Mouse (Mus musculus) liver, embryonic 12.5 days (tissue): ENCODE measurements around the gene Lekr1. TPM values are rescaled to one million over a fixed set of nuclear protein-coding genes. Genes with fewer than 3 reads are reported as not detected.

Experiments used
- ATAC-seq: fragments of 200-750 bp; cut with Nextera tagmentation; 2 replicates; pipeline ENCODE4 v1.8.0; 2017; ENCODE audit warnings: moderate number of reproducible peaks, mild to moderate bottlenecking, moderate library complexity
- H3K27ac ChIP-seq: fragments of 300-500 bp; sonication (generic); 2 replicates; pipeline ENCODE4 v1.5.1; 2016; ENCODE audit warnings: mild to moderate bottlenecking
- H3K27me3 ChIP-seq: fragments of 300-500 bp; sonication (generic); replicated peaks from 2 replicates; pipeline ENCODE4 v1.6.1; 2016; ENCODE audit warnings: mild to moderate bottlenecking, moderate library complexity
- H3K36me3 ChIP-seq: fragments of 300-500 bp; sonication (generic); 2 replicates; pipeline ENCODE4 v1.6.1; 2016; ENCODE audit warnings: mild to moderate bottlenecking, moderate library complexity
- H3K4me1 ChIP-seq: fragments of 300-500 bp; sonication (generic); 2 replicates; pipeline ENCODE4 v1.6.1; 2016
- H3K4me2 ChIP-seq: fragments of 300-500 bp; sonication (generic); 2 replicates; pipeline ENCODE4 v1.6.1; 2016; ENCODE audit warnings: mild to moderate bottlenecking, moderate library complexity
- H3K4me3 ChIP-seq: fragments of 300-500 bp; sonication (generic); 2 replicates; pipeline ENCODE4 v1.5.1; 2016; ENCODE audit warnings: mild to moderate bottlenecking, moderate library complexity
- H3K9ac ChIP-seq: fragments of 300-500 bp; sonication (generic); 2 replicates; pipeline ENCODE4 v1.6.1; 2016; ENCODE audit warnings: mild to moderate bottlenecking, moderate library complexity
- H3K9me3 ChIP-seq: fragments of 300-500 bp; sonication (generic); replicated peaks from 2 replicates; pipeline ENCODE4 v1.6.1; 2016; ENCODE audit warnings: mild to moderate bottlenecking, moderate library complexity
- WGBS: fragments of 180-500 bp; shearing (Covaris S2); methylation state at CpG from one replicate; pipeline ENCODE4 v1.1.7; 2016; ENCODE audit not compliant: insufficient replicate concordance; 5-methylcytosine and 5-hydroxymethylcytosine counted together
- microRNA-seq: library from miRNA; unstranded; fragments of <30 nt; microRNA quantifications from one replicate; pipeline ENCODE4, GENCODE M21; 2017
- polyA plus RNA-seq: library from polyadenylated mRNA; unstranded; fragments of >200 nt; fragmentation: Nextera tagmentation; extraction: Ambion mirVana; gene quantifications from 2 replicates; pipeline ENCODE4 v1.2.1, GENCODE M21; 2016

The Lekr1 gene
- polyA plus RNA-seq, 1 experiment from 2014 or later, result 1.9 TPM

DNA sequence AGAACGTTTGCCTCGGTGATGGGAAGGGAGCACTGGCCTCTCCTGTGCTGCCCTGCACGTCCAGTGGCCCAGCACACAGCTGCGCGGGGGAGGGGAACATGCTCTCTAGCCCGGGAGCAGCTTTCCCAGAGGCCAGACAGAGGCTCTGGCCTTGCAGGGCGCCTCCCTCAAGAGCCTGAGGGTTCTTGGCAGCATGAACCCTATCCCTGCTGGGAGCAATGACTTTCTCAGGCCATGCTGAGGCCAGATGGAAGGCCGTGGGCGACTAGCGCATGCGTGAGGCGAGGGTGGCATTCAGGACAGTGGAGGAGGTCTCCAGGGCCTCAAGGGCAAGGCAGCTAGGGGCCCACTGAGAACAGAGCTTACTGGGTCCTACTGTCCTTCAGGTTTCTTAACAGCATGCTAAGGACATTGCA lies 205.2 kb downstream of the Lekr1 start:
- no peak overlapping the region for H3K27ac ChIP-seq
- WGBS, result 34% methylated on average over 12 of the region's 12 CpGs
- H3K36me3 ChIP-seq, result no peaks in the 10 kb centered on the region
- H3K27me3 ChIP-seq, result no peaks in the 10 kb centered on the region
- no peak overlapping the region for H3K9ac ChIP-seq
- no peak overlapping the region for H3K4me2 ChIP-seq
- H3K9me3 ChIP-seq, result no peaks in the 10 kb centered on the region
- 0 out of 2 replicates have a peak, but pooled peaks have one; percentile 10 for ATAC-seq
- 0 out of 2 replicates have a peak, but pooled peaks cover 6% of the 10 kb centered on the region for H3K4me1 ChIP-seq
- no peak overlapping the region for H3K4me3 ChIP-seq

DNA sequence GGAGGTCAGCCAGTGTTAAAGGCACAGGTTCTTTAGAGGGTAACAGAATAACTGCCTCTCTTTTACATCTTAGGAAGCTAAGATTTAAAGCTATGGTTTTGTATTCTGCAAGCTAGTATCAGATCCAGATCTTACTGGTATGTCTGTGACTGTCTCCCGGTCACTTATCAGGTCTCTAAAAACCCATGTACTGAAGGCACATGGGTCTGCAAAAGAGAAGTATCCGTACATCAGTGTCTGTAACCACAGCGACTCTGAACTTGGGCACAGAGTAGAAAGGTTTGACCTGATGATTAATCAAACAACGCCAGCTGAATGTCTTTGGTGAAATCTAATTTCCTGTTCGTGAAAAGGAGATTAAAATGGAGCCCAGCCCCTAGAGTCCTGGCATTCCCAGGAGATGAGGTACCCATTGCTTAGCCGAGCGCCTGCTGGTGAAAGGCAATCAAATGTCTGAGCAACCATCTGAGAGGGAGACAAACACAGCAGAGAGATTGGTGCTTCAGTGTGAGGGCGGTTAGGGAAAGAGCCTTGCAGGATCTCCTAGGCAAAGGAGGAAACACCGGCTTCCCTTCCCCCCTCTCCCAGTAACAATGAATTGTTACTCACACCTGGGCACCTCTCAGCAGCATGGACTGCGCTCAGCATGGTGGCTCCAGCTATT lies 205.7 kb downstream of the Lekr1 start:
- Histone ChIP-seq H3K9me3 (no peaks in the 10 kb centered on the region), H3K27me3 (no peaks in the 10 kb centered on the region), H3K4me2 (no peak overlapping the region), H3K9ac (no peak overlapping the region), H3K36me3 (no peaks in the 10 kb centered on the region), H3K4me1 (0 out of 2 replicates have a peak, but pooled peaks cover 6% of the 10 kb centered on the region), H3K4me3 (no peak overlapping the region), H3K27ac (no peak overlapping the region)
- 40% methylated on average over 10 of the region's 10 CpGs for WGBS
- no peak for ATAC-seq

DNA sequence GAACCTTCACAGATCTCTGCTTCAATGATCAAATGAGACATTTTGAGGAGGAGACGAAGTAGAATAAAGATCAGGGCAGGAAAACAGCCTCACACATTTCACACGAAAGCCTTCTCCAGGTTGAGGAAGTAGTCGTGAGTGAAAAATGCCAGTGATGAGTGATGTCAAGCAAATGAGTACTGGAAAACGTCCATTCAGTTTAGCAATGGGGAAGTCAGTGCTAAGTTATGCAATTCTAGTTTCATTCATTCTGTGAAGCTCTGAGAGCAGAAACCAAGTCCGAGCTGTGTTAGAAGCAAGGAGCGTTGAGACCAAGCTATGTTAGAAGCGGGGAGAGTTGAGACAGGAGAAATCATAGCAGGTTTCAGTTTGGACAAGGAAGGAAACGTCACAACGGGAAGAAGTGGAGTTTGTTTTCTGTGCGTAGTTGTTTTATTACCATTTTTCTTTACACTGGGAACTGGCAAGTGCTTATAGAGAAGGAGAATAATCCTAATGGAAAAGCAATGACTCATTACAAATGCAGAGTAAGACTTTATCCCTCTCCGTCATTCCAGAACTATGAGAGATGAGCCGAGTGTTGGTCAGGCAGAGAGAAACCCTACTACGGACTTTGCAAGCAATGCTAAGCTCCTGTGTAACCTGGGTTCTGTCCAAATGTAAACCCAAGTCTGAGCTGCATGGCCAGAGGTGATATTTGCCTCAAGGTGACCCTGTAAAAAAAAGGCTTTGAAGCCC lies 207.2 kb downstream of the Lekr1 start:
- Histone ChIP-seq H3K36me3 (no peaks in the 10 kb centered on the region), H3K4me2 (no peak overlapping the region), H3K4me1 (0 out of 2 replicates have a peak, but pooled peaks cover 6% of the 10 kb centered on the region), H3K4me3 (no peak overlapping the region), H3K27me3 (no peaks in the 10 kb centered on the region), H3K9me3 (no peaks in the 10 kb centered on the region), H3K9ac (no peak overlapping the region), H3K27ac (no peak overlapping the region)
- no peak for ATAC-seq
- 48% methylated on average over 13 of the region's 13 CpGs for WGBS

Small RNA genes within 50 kb of the gene (microRNA-seq; reads per million reads assigned to microRNA genes)
- gene Mir8120, result not detected

Other genes with a start within 250 kb of the Lekr1 start
- gene Tiparp, start 137.8 kb upstream of the Lekr1 start, polyA plus RNA-seq, result 9.4 and 10.2 TPM in 2 replicates